Mouse (Mus musculus): ENCODE results near the gene Mmp23.
"Not testable (repeated sequence)": the region's sequence is repeated elsewhere in the genome, so short reads cannot be mapped to it uniquely, and the experiment has no call there.

The Mmp23 gene

DNA sequence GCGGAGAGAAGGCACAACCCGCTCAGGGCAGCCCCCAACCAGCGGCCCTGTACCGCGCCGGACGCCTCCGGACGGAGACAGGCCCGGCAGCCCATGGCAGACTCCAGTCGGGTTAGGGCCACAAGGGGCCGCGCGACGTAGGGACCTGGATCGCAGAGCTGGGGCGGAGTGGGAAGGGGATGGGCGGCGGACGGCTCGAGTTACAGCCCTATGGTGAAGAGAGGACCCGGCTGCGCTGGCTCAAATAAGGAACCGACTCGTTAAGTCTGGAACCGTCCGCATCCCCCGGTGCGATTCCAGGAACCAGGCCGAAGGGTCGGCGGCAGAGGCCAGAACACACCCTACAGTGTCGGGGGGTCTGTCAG is at the start of gene Mmp23:
Mmp23 (minus strand) TSS at position 299 of the 365 bp plus-strand sequence.
- DNase-seq, result peak in 1 of 2 experiments; percentile 63

DNA sequence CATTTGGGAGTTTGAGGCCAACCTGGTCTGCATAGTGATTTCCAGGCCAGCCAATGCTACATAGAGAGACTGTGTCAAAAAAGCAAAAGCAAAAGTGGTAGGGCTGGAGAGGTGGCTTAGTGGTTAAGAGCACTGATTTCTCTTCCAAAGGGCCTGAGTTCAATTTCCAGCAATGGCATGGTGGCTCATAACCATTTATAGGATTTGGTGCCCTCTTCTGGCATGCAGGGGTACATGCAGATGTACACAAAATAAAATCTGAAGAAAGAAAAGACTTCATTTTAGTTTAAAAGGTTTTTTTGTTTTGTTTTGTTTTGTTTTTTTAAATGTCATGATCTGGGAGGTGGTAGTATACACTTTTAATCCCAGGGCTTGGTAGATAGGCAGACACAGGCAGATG is 47.2 kb upstream of the Mmp23 start:
- no peak for DNase-seq

DNA sequence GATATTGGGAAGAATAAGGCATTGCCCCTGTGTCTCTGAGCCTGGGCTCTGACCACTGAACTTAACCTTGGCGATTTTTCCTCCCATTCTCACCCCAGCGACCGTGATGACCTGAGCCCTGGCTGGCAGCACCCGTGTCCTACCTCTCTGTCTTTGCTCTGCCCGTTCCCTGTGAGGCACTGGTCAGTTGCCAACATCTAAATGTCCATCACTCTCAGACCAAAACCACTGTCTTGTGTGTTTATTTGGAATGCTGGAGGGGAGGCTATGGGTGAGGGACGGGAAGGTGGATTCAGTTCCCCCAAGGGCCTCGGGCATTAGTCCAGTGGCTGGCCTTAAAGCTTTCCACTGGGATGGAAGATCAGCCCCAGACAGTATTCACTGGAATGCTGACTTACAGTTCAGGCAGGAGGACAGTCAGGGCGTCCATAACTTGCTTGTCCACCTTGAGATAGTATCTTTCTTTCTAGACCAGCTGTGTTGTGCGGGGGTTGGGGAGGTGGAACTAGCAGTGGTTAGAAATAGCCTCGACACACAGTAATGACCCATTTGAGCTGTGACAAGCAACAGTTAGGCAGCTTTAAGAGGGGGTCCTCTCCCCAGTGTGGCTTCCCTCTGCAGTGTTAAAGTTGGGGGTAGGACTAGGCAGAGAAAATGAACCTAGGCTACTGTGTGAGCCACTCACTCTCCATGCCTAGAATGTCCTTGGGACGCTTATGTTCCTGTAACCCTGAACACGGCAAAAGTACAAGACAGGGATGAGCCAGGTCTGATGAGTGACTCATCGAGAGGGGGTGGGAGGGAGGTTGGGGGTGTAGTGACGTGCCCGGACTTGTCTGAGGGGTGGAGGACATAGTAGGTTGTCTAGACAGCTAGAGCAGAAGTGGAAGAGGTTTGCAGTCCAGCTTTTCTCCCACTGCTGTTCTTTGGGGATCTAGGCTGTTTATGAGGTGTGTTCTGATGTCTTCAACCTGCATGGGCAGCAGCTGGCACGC is 43.4 kb upstream of the Mmp23 start:
- DNase-seq, result peak; percentile 51 to 56

DNA sequence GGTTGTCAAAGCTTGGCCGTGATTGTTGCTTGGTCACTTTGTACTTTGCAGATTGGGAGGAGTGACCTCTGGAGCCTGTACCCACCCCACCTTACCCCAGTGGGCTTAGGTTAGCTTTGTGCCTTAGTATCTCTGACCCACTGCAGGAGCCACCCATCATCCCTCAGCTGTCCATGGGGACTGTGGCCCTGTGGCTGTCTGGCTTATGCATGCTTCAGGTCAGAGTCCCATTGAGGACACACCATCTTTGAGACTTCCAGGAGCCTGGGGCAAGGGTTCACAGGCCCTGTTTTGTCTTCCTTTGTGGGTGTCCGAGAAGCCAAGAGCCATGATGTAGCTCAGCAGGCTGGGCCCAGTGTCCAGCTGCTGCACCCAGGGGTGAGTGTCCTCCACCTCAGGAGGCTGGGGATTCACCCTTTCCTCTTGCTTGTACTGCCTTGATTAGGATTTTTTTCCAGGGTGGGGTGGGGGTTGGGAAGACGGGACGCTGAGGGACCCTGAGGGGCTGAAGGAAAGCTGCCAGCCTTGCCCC is 42.4 kb upstream of the Mmp23 start:
- peak in 1 of 2 experiments; percentile 42 for DNase-seq

DNA sequence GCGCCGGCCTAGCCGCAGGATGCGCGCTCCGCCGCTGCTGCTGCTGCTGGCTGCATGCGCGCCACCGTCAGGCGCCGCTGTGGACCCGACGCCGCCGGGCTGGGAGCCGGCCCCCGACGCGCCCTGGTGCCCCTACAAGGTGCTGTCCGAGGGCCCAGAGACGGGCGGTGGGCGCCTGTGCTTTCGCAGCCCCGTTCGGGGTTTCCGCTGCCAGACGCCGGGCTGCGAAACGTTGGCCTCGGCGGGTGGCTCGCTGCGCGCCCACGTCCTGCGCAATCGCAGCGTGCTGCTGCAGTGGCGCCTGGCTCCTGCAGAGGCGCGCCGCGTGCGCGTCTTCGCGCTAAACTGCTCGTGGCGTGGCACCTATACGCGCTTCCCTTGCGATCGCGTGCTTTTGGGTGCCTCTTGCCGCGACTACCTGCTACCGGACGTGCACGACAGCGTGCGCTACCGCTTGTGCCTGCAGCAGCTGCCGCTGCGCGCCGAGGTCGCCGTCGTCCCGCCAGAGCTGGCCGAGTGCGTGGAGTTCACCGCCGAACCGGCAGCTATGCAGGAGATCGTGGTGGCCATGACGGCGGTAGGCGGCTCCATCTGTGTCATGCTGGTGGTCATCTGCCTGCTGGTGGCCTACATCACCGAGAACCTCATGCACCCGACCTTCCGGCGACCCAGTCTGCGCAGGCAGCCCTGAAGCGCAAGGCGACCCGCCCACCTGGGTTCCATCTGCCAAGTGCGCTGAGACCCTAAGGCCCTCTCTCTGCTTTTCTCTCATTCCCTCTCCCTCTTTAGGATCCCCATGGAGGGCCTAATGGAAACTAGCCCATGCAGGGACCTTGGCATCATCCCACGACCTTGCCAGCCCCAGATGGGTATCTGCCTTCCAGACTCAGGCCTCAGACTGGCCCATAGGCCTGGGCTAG is 41.6 kb upstream of the Mmp23 start:
- peak; percentile 66 to 81 for DNase-seq

DNA sequence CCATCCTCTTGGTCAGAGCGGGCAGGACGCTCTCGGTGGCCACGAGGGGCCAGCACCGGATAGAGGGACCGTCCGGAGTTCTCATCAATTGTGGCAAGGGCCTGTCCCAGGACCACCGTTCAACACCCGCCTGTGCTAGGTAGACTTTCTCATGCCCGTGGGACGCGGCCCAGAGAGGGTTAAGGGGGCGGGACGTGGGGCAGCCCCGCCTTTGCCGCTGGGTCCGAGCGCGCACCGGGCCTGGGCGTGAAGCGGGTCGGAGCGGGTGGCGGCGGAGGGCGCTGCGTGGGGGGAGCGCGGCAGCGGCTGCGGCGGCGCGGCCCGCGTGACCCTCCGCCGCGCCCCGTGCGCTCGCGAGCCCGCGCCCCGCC is 40.9 kb upstream of the Mmp23 start, which contains the start of gene Fndc10:
Fndc10 (plus strand) TSS at position 232 of the 371 bp plus-strand sequence.
- peak; percentile 90 to 92 for DNase-seq

DNA sequence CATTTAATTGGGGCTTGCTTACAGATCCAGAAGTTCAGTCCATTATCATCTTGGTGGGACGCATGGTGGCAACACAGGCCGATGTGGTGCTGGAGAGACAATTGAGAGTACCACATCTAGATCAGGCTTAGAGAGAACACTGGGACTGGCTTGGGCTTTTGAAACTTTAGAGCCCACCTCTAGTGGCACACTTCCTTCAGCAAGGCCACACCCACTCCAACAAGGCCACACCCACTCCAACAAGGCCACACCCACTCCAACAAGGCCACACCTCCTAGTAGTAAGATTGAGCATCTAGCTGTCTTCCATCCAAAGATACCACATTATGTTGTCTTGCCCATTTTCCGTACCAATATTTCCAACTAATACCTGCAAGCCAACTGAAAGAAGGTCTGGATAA is 39.2 kb upstream of the Mmp23 start:
- no peak for DNase-seq

DNA sequence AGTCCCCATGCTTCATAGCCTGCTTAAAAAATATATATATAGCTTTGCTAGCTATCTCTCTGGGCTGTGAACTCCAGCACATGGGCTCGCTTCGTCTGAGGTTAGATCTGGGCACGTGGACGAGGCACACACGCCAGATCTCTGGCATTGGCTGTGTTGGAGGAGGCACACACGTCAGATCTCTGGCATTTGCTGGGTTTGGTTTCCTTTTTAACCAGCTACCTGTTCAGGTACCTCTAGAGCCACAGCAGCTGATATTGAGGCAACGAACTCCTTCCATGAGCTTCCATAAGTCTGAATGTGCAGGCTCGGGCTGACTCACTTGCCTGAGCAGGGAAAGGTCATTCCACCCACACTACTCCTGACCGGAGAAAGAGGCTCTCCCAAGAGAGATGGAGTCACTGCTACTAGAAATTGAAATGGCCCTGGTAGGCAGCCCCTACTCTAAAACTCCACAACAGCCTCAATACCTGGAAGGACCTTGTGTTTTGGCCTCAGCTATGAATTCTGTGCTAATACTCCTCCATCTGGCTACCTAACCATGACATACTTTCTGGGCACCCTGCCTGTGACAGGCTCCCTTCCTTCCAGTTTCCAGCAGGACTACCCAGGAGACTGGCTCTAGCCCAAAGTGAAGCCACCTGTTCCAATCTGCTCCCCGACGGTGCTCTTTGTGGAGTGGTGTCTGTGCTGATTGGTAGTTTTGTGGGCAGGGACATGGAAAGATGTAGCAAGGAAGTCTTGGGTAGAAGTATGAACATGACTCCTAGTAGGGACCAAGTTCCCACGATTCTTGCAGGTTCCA is 37.6 kb upstream of the Mmp23 start:
- peak; percentile 95 to 97 for DNase-seq

DNA sequence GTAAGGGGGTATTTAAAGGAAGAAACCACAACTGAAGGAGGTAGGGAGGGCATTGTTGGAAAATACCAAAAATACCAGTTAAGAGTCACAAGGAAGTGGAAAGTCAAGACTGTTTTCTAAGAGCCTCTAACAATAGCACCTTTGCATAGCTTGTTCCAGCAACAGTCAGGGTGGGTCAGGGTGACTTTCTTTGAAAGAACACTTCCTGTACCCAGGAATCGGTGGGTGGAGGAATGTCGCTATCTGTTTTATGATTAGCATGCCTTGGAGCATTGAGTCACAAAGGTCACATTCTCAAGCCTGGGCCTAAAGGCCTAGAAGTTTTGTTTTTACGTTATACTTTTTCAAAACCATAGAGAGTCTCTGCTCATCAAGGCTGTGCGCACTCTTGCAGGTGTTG is 34.6 kb upstream of the Mmp23 start:
- not testable (repeated sequence) for DNase-seq

DNA sequence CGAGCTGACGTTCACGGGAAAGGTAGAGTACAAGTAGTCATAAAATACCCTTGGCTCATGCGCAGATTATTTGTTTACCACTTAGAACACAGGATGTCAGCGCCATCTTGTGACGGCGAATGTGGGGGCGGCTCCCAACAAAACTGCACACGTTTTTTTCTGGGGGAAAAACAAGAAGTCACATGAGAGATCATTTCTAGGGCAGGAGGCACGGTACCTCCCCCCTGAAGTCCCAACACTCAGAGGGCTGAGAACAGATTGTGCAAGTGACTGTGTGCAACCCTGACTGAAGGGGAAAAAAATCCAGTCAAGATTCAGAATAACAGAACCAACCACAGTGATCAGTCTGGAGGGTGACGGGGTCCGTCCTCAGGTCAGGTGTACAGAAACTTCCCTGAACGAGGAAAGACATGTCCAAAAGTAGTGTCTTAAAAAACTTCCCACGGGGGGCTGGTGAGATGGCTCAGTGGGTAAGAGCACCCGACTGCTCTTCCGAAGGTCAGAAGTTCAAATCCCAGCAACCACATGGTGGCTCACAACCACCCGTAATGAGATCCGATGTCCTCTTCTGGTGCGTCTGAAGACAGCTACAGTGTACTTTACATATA is 30.6 kb upstream of the Mmp23 start:
- DNase-seq, result not testable (repeated sequence)

DNA sequence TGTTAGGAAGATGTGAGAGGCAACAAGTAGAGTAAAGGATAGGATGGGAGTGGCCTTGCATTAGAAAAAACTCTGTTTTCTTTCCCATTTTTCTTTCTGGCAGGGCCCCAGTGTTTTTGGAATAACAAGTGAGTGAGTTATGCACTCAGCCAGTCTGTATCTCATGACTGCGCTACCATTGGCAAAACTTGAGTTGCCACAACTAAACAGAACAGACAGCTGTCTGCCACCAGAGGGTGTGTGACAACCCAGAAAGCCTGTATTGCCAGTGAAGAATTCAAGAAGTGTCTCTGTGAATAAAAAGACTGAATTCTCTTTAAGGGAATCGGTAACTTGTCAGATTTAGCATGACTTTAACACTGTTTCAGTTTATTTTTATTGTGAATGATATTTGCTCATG is 22.8 kb upstream of the Mmp23 start:
- DNase-seq, result peak; percentile 61 to 72

DNA sequence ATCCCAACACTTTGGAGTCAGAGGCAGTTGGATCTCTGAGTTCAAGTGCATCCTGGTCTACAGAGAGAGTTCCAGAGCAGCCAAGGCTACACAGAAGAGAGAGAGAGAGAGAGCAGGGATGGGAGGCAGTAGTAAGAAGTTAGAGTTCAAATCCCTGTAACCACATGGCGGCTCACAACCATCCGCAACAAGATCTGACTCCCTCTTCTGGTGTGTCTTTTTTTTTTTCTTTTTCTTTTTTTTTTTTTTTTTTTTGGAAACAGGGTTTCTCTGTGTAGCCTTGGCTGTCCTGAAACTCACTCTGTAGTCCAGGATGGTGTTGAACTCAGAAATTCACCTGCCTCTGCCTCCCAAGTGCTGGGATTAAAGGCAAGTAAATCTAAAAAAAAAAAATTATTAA is 18.9 kb upstream of the Mmp23 start:
- no peak for DNase-seq

DNA sequence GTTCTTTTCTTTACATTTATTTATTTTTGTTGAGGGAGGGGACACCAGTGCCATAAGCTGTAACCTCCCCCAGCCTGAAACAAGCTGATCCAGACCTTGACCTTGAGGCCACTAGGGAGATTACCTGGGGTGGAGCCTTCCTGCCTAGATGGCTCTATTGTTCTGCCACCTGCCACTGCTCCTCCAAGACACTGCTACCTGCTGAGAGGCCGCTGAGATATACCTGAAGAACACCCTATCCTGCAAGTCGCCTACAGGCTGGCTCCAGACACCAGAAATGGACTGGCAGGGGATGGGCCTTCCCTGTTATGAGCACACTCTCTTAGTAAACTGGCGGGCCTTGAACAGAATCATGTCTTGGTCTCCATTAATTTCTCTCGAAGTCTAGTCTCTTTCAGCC is 17.1 kb upstream of the Mmp23 start:
- DNase-seq, result not testable (repeated sequence)

DNA sequence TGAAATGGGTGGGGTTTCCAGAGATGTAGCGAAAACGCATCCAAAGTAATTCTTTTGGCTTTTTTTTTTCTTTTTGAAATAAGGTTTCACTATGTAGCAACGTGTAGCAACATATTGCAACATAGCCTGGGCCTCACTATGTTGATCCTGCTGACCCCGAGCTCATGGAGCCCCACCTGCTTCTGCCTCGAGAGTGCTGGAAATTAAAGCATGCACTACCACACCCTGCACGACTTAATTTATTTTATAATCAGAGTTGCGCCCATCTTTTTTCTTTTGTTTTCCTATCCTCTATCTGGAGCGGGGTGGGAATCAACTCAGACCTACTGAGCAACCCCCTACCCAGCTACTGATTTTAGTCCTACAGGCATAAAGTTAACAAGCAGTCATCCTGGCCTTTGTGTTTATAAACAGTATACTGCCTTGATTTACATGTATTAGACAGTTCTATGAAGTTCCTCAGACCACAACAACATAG is 16.5 kb upstream of the Mmp23 start:
- no peak for DNase-seq

DNA sequence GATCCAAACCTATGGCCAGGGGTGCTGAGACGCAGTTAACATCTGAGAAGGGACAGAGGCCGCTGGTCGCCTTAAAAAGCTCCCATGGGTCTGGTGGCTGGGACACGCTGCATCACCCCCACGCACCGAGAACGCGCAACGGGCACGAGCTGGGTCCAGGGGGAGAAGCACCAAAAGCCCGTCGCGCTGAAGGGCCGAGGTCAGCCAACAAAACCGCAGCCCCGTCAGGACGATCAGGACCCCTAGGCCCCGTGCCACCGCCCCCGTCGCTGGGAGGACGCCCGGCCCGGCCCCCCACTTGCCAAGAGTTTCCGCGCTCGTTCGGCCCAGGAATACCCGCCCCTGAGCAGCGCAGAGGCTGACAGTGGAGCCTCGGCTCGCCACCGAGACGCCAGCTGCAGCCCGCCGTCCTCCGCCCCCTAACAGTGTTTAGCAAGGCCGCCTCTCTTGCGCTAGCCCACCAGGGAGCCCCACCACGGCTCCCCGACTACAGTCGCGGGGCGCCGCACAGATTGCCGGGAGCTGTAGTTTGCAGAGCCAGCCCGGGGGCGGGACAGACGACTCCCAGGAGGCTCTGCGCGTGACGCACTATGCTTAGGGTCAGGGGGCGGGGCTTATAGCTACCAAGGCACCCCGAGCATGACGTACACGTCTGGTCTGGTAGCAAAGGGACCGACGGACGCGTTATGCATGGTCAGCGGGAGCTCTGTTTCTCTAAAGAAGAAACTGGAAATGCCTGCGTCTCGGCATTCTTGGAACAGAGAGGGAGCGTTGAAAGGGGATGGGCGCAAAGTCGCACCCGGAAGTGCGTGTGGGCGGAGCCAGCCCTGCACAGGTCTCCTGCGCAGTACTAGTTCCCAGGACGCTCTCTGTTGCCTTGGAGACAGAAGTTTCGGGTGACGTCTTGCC is 15.8 kb upstream of the Mmp23 start, which contains the start of gene Mib2:
Mib2 (minus strand) TSS at position 510 of the 909 bp plus-strand sequence.
- DNase-seq, result peak; percentile 97 to 98

DNA sequence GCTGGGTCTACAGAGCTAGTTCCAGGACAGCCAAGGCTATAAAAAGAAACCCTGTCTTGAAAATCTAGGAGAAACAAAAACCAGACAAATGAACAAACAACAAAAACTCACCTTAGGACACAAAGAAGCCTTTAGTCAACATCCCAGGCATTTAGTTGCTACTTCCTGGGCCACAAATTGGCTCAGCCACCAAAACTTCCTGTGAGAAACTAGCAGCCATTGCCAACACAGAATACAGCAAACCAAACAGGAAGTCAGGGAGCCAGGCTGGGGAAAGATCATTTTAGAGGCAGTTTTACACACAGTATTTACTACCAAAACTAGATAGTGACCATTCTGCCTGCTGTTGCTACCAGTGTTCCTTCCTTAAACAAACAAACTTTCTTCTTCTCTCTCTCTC is 13.7 kb upstream of the Mmp23 start:
- no peak for DNase-seq

DNA sequence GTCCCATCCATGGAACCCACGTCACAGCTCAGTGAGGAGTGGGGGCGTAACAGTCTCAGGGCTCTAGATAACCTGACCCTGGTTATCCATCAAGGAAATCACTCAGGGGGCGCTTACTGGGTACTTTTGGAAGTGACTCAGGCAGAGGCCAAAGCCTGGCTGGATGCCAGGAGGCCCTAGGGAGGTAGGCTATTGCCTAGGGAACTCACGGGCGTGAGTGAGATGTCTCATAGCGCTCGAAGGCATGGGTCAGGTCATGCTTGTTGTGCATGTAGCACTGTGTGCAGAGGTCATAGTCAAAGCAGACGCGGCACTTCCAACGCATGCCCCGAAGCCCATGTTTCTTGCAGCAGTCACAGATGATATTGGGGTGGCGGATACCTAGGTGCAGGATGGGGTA is 7.5 kb upstream of the Mmp23 start:
- DNase-seq, result no peak

DNA sequence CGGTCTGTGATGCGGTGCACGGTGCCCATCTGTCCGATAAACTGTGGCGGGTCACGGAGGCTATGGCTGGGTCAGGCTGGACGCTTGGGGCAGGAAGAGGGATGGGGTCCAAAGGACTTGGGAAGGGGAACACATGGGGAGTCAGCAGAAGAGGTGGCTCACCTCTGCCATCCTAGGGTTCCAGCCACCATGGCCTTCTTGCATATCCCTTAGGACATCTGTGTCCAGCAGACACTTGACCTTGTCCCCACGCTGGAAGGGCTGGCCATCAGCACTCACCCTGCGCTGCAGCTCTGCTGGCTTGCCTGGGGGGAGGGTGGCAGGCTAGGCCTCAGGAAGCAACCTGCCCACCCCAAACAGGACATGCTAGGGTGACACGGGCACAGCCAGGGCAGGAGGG is 5.8 kb upstream of the Mmp23 start:
- DNase-seq, result no peak

DNA sequence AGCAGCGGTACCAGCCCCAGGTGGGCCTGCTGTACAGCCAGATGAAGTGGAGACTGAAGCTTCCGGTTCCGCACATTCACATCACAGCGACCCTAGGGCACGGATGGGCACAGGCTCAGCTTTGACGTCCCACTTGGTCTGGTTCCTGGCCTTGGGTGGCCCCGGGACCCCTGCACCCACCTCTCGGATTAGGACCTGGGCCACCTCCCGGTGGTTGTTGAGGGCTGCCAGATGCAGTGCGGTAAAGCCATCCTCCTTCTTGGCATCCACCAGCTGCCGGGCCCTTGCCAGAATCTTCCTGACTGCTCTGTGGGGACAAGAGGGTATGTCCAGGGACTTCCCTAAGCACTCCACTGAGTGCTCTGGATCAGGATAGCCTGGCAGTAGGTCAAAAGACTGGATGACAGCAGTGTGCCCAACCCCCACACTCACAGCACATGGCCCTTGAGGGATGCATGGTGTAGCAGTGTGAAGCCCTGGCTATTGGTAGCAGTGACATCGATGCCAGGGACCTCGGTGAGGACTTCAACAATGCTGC is 3.1 kb upstream of the Mmp23 start:
- DNase-seq, result peak; percentile 28 to 37
